Mouse (Mus musculus): ENCODE results near the gene Ctnna3. TPM values are rescaled to one million over a fixed set of nuclear protein-coding genes. Genes with fewer than 3 reads are reported as not detected.

Ctnna3 gene
- total and polyA plus RNA-seq, 3 experiments = not detected

GRCm38 (mm10) chr10:64215632-64216031 is 785.7 kb downstream of the Ctnna3 start:
- no peak for TF ChIP-seq E2F4 (IDR thresholded peaks at IDR 0.05; ENCODE audit: borderline replicate concordance, low read depth, low read length)
- TF ChIP-seq CHD2 (IDR thresholded peaks at IDR 0.05; ENCODE audit: low read length) = no peak
- TF ChIP-seq POLR2AphosphoS5 (IDR thresholded peaks at IDR 0.05; ENCODE audit: borderline replicate concordance, low read depth, low read length) = no peak
- no peak for TF ChIP-seq ZMIZ1 (IDR thresholded peaks at IDR 0.05; ENCODE audit: low read depth, low read length)
- TF ChIP-seq JUND (IDR thresholded peaks at IDR 0.05; ENCODE audit: low read depth, low read length) = no peak
- no peak for TF ChIP-seq USF2 (IDR thresholded peaks at IDR 0.05; ENCODE audit: borderline replicate concordance in 1 of 2, insufficient read depth in 1 of 2, low read depth in 1 of 2, low read length in 2 of 2)
- TF ChIP-seq MXI1 (IDR thresholded peaks at IDR 0.05; ENCODE audit: low read depth, low read length) = no peak
- TF ChIP-seq MAX (IDR thresholded peaks at IDR 0.05; ENCODE audit: low read length) = no peak
- no peak for TF ChIP-seq MAFK (IDR thresholded peaks at IDR 0.05; ENCODE audit: borderline replicate concordance, low read depth, low read length)
- TF ChIP-seq POLR2AphosphoS2 (IDR thresholded peaks at IDR 0.05; ENCODE audit: low read length) = no peak
- TF ChIP-seq ZNF384 (IDR thresholded peaks at IDR 0.05; ENCODE audit: low read depth, low read length) = no peak
- no peak for TF ChIP-seq CTCF (IDR thresholded peaks at IDR 0.05 in 2 of 3, conservative IDR thresholded peaks at IDR 0.05 in 1 of 3; ENCODE audit: control insufficient read depth in 1 of 3, insufficient read depth in 1 of 3, low read depth in 2 of 3, low read length in 3 of 3, poor library complexity in 1 of 3, severe bottlenecking in 1 of 3)
- TF ChIP-seq TAL1 (IDR thresholded peaks at IDR 0.05; ENCODE audit: low read length) = no peak
- no peak for TF ChIP-seq RCOR1 (IDR thresholded peaks at IDR 0.05; ENCODE audit: low read depth, low read length)
- TF ChIP-seq POLR2A (IDR thresholded peaks at IDR 0.05; ENCODE audit: control insufficient read depth in 1 of 2, insufficient read depth in 1 of 2, low read depth in 1 of 2, low read length in 2 of 2, poor library complexity in 1 of 2) = no peak
- TF ChIP-seq KAT2A (conservative IDR thresholded peaks at IDR 0.05; ENCODE audit: low read depth, low read length) = no peak
- Histone ChIP-seq H3K27me3 (ENCODE audit: control insufficient read depth in 1 of 2, insufficient read depth in 2 of 2, low read length in 2 of 2) (no peaks in the 10 kb centered on the region), H3K79me2 (ENCODE audit: control insufficient read depth, insufficient read depth, low read length, poor library complexity) (no peaks in the 10 kb centered on the region), H3K36me3 (ENCODE audit: control insufficient read depth in 1 of 2, insufficient read depth in 2 of 2, low read length in 2 of 2) (no peaks in the 10 kb centered on the region), H3K4me3 (ENCODE audit: control insufficient read depth in 1 of 2, insufficient read depth in 1 of 2, low read depth in 2 of 2, low read length in 2 of 2) (no peak overlapping the region), H3K9ac (ENCODE audit: control insufficient read depth, low read depth, low read length, poor library complexity, severe bottlenecking) (no peak overlapping the region), H3K9me3 (replicated peaks; ENCODE audit: insufficient read depth, low read length) (no peaks in the 10 kb centered on the region), H3K27ac (ENCODE audit: control insufficient read depth, low read depth, low read length) (no peak overlapping the region), H3K4me1 (ENCODE audit: control insufficient read depth in 1 of 2, insufficient read depth in 2 of 2, low read length in 2 of 2) (no peaks in the 10 kb centered on the region)
- no peak for DNase-seq (ENCODE audit: low read depth, low spot score)

- Histone ChIP-seq H3K9me3 (replicated peaks; ENCODE audit: insufficient read depth, low read length) (no peaks in the 10 kb centered on the region), H3K4me1 (ENCODE audit: control insufficient read depth in 1 of 2, insufficient read depth in 2 of 2, low read length in 2 of 2) (no peaks in the 10 kb centered on the region), H3K27ac (ENCODE audit: control insufficient read depth, low read depth, low read length) (no peak overlapping the region), H3K27me3 (ENCODE audit: control insufficient read depth in 1 of 2, insufficient read depth in 2 of 2, low read length in 2 of 2) (no peaks in the 10 kb centered on the region), H3K4me3 (ENCODE audit: control insufficient read depth in 1 of 2, insufficient read depth in 1 of 2, low read depth in 2 of 2, low read length in 2 of 2) (no peak overlapping the region), H3K36me3 (ENCODE audit: control insufficient read depth in 1 of 2, insufficient read depth in 2 of 2, low read length in 2 of 2) (no peaks in the 10 kb centered on the region), H3K9ac (ENCODE audit: control insufficient read depth, low read depth, low read length, poor library complexity, severe bottlenecking) (no peak overlapping the region), H3K79me2 (ENCODE audit: control insufficient read depth, insufficient read depth, low read length, poor library complexity) (no peaks in the 10 kb centered on the region)
- DNase-seq (ENCODE audit: low read depth, low spot score) = no peak
- TF ChIP-seq POLR2A (IDR thresholded peaks at IDR 0.05; ENCODE audit: control insufficient read depth in 1 of 2, insufficient read depth in 1 of 2, low read depth in 1 of 2, low read length in 2 of 2, poor library complexity in 1 of 2) (no peak), CTCF (IDR thresholded peaks at IDR 0.05 in 2 of 3, conservative IDR thresholded peaks at IDR 0.05 in 1 of 3; ENCODE audit: control insufficient read depth in 1 of 3, insufficient read depth in 1 of 3, low read depth in 2 of 3, low read length in 3 of 3, poor library complexity in 1 of 3, severe bottlenecking in 1 of 3) (no peak), MXI1 (IDR thresholded peaks at IDR 0.05; ENCODE audit: low read depth, low read length) (no peak), ETS1 (IDR thresholded peaks at IDR 0.05; ENCODE audit: low read depth, low read length) (no peak), KAT2A (conservative IDR thresholded peaks at IDR 0.05; ENCODE audit: low read depth, low read length) (no peak), USF1 (IDR thresholded peaks at IDR 0.05; ENCODE audit: low read depth, low read length) (no peak), USF2 (IDR thresholded peaks at IDR 0.05; ENCODE audit: borderline replicate concordance in 1 of 2, insufficient read depth in 1 of 2, low read depth in 1 of 2, low read length in 2 of 2) (no peak), MAX (IDR thresholded peaks at IDR 0.05; ENCODE audit: low read length) (no peak), MAZ (IDR thresholded peaks at IDR 0.05; ENCODE audit: low read depth, low read length) (no peak), ELF1 (IDR thresholded peaks at IDR 0.05; ENCODE audit: low read depth, low read length) (no peak), TBP (IDR thresholded peaks at IDR 0.05; ENCODE audit: low read depth, low read length) (no peak), TCF12 (IDR thresholded peaks at IDR 0.05; ENCODE audit: low read depth, low read length) (no peak), ZMIZ1 (IDR thresholded peaks at IDR 0.05; ENCODE audit: low read depth, low read length) (no peak), JUND (IDR thresholded peaks at IDR 0.05; ENCODE audit: low read depth, low read length) (no peak), EP300 (IDR thresholded peaks at IDR 0.05; ENCODE audit: low read depth in 1 of 2, low read length in 2 of 2) (no peak)
These were observed 793.1 kb downstream of the Ctnna3 start for GRCm38 (mm10) chr10:64223023-64223422.
